18 mouse cellular contexts compared by ENCODE assay signal in genomic region chr4:150721619-150722283, GRCm38 (mm10).
A peak's percentile ranks its signal among the peaks of the same experiment; 100 is the strongest.
DNase-seq lines count a peak whose midpoint lies in the region; ATAC-seq and TF ChIP-seq lines count a peak whose summit lies in the region.
"Had no signal": no experiment of that assay in that cellular context is flagged by ENCODE, and none has a peak within 500 bp of the region (broad histone marks: within the 10 kb centered on the region; RNA-seq: fewer than 3 reads in every experiment).

No protein-coding gene starts in this region.

- no peak for DNase-seq in forebrain, postnatal 0 days
- no peak for DNase-seq in forebrain, embryonic 10.5 days (ENCODE audit: extremely low spot score, low spot score)
- DNase-seq in neural tube, embryonic 10.5 days (ENCODE audit: extremely low spot score, low spot score) = no peak
- no peak for DNase-seq in frontal cortex, postnatal 36 days (ENCODE audit: low spot score in 2 of 2)
- DNase-seq in right cerebral cortex, postnatal 10 days (ENCODE audit: low spot score in 2 of 2) = no peak
- DNase-seq: cerebellum, adult 9-10 months; kidney, adult 18-20 months; kidney, postnatal 25 days; lung, adult 2 months; lung, postnatal 4 days; right cerebral cortex, postnatal 4 days; thymus, adult 18-20 months had no signal

- no peak overlapping the region for H3K4me3 ChIP-seq in forebrain, postnatal 0 days (ENCODE audit: low read depth, low read length)
- H3K4me3 ChIP-seq in forebrain, embryonic 10.5 days = no peak overlapping the region; the same call in 1 of the 2 replicates
- no peak overlapping the region for H3K4me3 ChIP-seq in neural tube, embryonic 13.5 days
- H3K4me3 ChIP-seq in hindbrain, embryonic 13.5 days = no peak overlapping the region
- H3K4me3 ChIP-seq in neural tube, embryonic 14.5 days (ENCODE audit: low read depth, low read length) = no peak overlapping the region
- H3K4me3 ChIP-seq: embryonic facial prominence, embryonic 13.5 days; heart, embryonic 12.5 days; midbrain, embryonic 12.5 days had no signal

- no peak overlapping the region for H3K4me2 ChIP-seq in forebrain, postnatal 0 days (ENCODE audit: low read depth)
- H3K4me2 ChIP-seq in neural tube, embryonic 13.5 days = 0 out of 2 replicates have a peak overlapping the region, but pooled peaks have one; percentile 14
- H3K4me2 ChIP-seq in hindbrain, embryonic 13.5 days = peak overlapping the region; percentile 16
- no peak overlapping the region for H3K4me2 ChIP-seq in neural tube, embryonic 14.5 days (ENCODE audit: low read depth, low read length)
- H3K4me2 ChIP-seq: embryonic facial prominence, embryonic 13.5 days; heart, embryonic 12.5 days; midbrain, embryonic 12.5 days had no signal

- H3K36me3 ChIP-seq in forebrain, postnatal 0 days (ENCODE audit: insufficient read depth) = no peaks in the 10 kb centered on the region
- no peaks in the 10 kb centered on the region for H3K36me3 ChIP-seq in forebrain, embryonic 10.5 days (replicated peaks)
- no peaks in the 10 kb centered on the region for H3K36me3 ChIP-seq in neural tube, embryonic 13.5 days
- H3K36me3 ChIP-seq in hindbrain, embryonic 13.5 days = no peaks in the 10 kb centered on the region
- H3K36me3 ChIP-seq in neural tube, embryonic 14.5 days (ENCODE audit: control insufficient read depth, insufficient read depth, low read length) = no peaks in the 10 kb centered on the region
- H3K36me3 ChIP-seq: embryonic facial prominence, embryonic 13.5 days; heart, embryonic 12.5 days; midbrain, embryonic 12.5 days had no signal

- TF ChIP-seq CTCF in forebrain, postnatal 0 days (IDR thresholded peaks at IDR 0.05; ENCODE audit: low read depth) = no peak

- 40% methylated on average over 12 of the region's 12 CpGs for WGBS in forebrain, postnatal 0 days
- WGBS in forebrain, embryonic 10.5 days = 48% methylated on average over 12 of the region's 12 CpGs
- 44% methylated on average over 10 of the region's 12 CpGs for WGBS in neural tube, embryonic 13.5 days
- 31% methylated on average over 12 of the region's 12 CpGs for WGBS in hindbrain, embryonic 13.5 days
- 37% methylated on average over 12 of the region's 12 CpGs for WGBS in neural tube, embryonic 14.5 days

- no peaks in the 10 kb centered on the region for H3K4me1 ChIP-seq in forebrain, postnatal 0 days (ENCODE audit: insufficient read depth)
- H3K4me1 ChIP-seq in forebrain, embryonic 10.5 days = peaks cover 40% of the 10 kb centered on the region
- H3K4me1 ChIP-seq in neural tube, embryonic 13.5 days (replicated peaks) = peaks cover 37% of the 10 kb centered on the region
- H3K4me1 ChIP-seq in hindbrain, embryonic 13.5 days (replicated peaks) = peaks cover 38% of the 10 kb centered on the region
- H3K4me1 ChIP-seq in neural tube, embryonic 14.5 days (ENCODE audit: control insufficient read depth, insufficient read depth, low read length) = 0 out of 2 replicates have a peak, but pooled peaks cover 2% of the 10 kb centered on the region

- H3K9me3 ChIP-seq in forebrain, postnatal 0 days (ENCODE audit: low read length) = no peaks in the 10 kb centered on the region
- H3K9me3 ChIP-seq in forebrain, embryonic 10.5 days = peaks cover 2% of the 10 kb centered on the region
- H3K9me3 ChIP-seq in neural tube, embryonic 13.5 days = no peaks in the 10 kb centered on the region
- no peaks in the 10 kb centered on the region for H3K9me3 ChIP-seq in hindbrain, embryonic 13.5 days
- H3K9me3 ChIP-seq in neural tube, embryonic 14.5 days (ENCODE audit: control insufficient read depth, low read length) = no peaks in the 10 kb centered on the region
- H3K9me3 ChIP-seq: embryonic facial prominence, embryonic 13.5 days; midbrain, embryonic 12.5 days had no signal

- no peaks in the 10 kb centered on the region for H3K27me3 ChIP-seq in forebrain, postnatal 0 days (ENCODE audit: insufficient read depth, low read length)
- peaks cover 13% of the 10 kb centered on the region for H3K27me3 ChIP-seq in forebrain, embryonic 10.5 days (ENCODE audit: poor library complexity, severe bottlenecking)
- H3K27me3 ChIP-seq in neural tube, embryonic 13.5 days = no peaks in the 10 kb centered on the region
- no peaks in the 10 kb centered on the region for H3K27me3 ChIP-seq in hindbrain, embryonic 13.5 days
- no peaks in the 10 kb centered on the region for H3K27me3 ChIP-seq in neural tube, embryonic 14.5 days (ENCODE audit: control insufficient read depth, insufficient read depth, low read length)
- H3K27me3 ChIP-seq: embryonic facial prominence, embryonic 13.5 days; heart, embryonic 12.5 days had no signal

- H3K27ac ChIP-seq in forebrain, postnatal 0 days (ENCODE audit: low read depth, low read length) = no peak overlapping the region
- no peak overlapping the region for H3K27ac ChIP-seq in forebrain, embryonic 10.5 days
- peak overlapping the region; percentile 76 for H3K27ac ChIP-seq in neural tube, embryonic 13.5 days (replicated peaks)
- H3K27ac ChIP-seq in hindbrain, embryonic 13.5 days = peak overlapping the region; percentile 82
- H3K27ac ChIP-seq in neural tube, embryonic 14.5 days (ENCODE audit: low read depth, low read length) = no peak overlapping the region
- H3K27ac ChIP-seq: embryonic facial prominence, embryonic 13.5 days; midbrain, embryonic 12.5 days had no signal

- no peak overlapping the region for H3K9ac ChIP-seq in forebrain, postnatal 0 days
- H3K9ac ChIP-seq in neural tube, embryonic 13.5 days = no peak overlapping the region
- no peak overlapping the region for H3K9ac ChIP-seq in hindbrain, embryonic 13.5 days
- H3K9ac ChIP-seq in neural tube, embryonic 14.5 days (replicated peaks; ENCODE audit: low read depth, low read length) = no peak overlapping the region
- H3K9ac ChIP-seq: embryonic facial prominence, embryonic 13.5 days; heart, embryonic 12.5 days; midbrain, embryonic 12.5 days had no signal

- ATAC-seq in forebrain, postnatal 0 days = peak; percentile 23; the same call in 1 of the 2 replicates
- no peak for ATAC-seq in neural tube, embryonic 13.5 days (ENCODE audit: low read depth)
- no peak for ATAC-seq in hindbrain, embryonic 13.5 days (ENCODE audit: low FRiP score)
- ATAC-seq in neural tube, embryonic 14.5 days (ENCODE audit: low read depth) = peak; percentile 11; the same call in 1 of the 2 replicates

Comparison
In these comparisons a context has a peak if more than half of its experiments do, and no peak if none do; other contexts are left out.
1. ATAC-seq: peak in forebrain, postnatal 0 days (single experiment) and neural tube, embryonic 14.5 days (single experiment); none in neural tube, embryonic 13.5 days (single experiment) and hindbrain, embryonic 13.5 days (single experiment).
2. H3K27ac ChIP-seq: peak in neural tube, embryonic 13.5 days (single experiment) and hindbrain, embryonic 13.5 days (single experiment); none in forebrain, postnatal 0 days (single experiment), forebrain, embryonic 10.5 days (single experiment) and neural tube, embryonic 14.5 days (single experiment).
3. H3K4me2 ChIP-seq: peak in neural tube, embryonic 13.5 days (single experiment) and hindbrain, embryonic 13.5 days (single experiment); none in forebrain, postnatal 0 days (single experiment) and neural tube, embryonic 14.5 days (single experiment).